In genomic region chr8:126885554-126886485, GRCm38 (mm10) we compare ENCODE assay signal across 8 mouse cellular contexts. TPM values are rescaled to one million over a fixed set of nuclear protein-coding genes. Genes with fewer than 3 reads are reported as not detected.
DNase-seq lines count a peak whose midpoint lies in the region; ATAC-seq and TF ChIP-seq lines count a peak whose summit lies in the region.

No protein-coding gene starts in this region.

- DNase-seq in cerebellum, adult 2 months: no peak
- DNase-seq in cerebellum, adult 11-12 months: no peak
- peak in 1 of 2 experiments; percentile 45 for DNase-seq in spleen, adult 2 months (ENCODE audit: low read depth in 1 of 2, low spot score in 2 of 2)
- no peak for DNase-seq in spleen, adult 12 weeks (ENCODE audit: low spot score)
- DNase-seq in lung, adult 2 months: no peak
- peak; percentile 60 for DNase-seq in thymus, postnatal 14 days

- H3K4me1 ChIP-seq in cerebellum, adult 2 months (ENCODE audit: control insufficient read depth, insufficient read depth, low read length): peaks cover 7% of the 10 kb centered on the region
- H3K4me1 ChIP-seq in spleen, adult 2 months (ENCODE audit: control insufficient read depth, insufficient read depth, insufficient read length): peaks cover 6% of the 10 kb centered on the region; the same call in 1 of the 2 replicates
- peaks cover 32% of the 10 kb centered on the region for H3K4me1 ChIP-seq in heart, embryonic 16.5 days (ENCODE audit: control insufficient read depth, insufficient read depth, low read length)
- peaks cover 9% of the 10 kb centered on the region for H3K4me1 ChIP-seq in lung, adult 2 months (ENCODE audit: control insufficient read depth, insufficient read depth, low read length)

- H3K4me2 ChIP-seq in heart, embryonic 16.5 days (ENCODE audit: low read depth, low read length): no peak overlapping the region

- no peak overlapping the region for H3K4me3 ChIP-seq in cerebellum, adult 2 months (replicated peaks; ENCODE audit: insufficient read depth, low read depth, low read length)
- H3K4me3 ChIP-seq in spleen, adult 2 months (ENCODE audit: extremely low read depth, insufficient read depth, insufficient read length): no peak overlapping the region
- no peak overlapping the region for H3K4me3 ChIP-seq in heart, embryonic 16.5 days (ENCODE audit: low read length)
- H3K4me3 ChIP-seq in lung, adult 2 months (replicated peaks; ENCODE audit: extremely low read depth, low read depth, low read length): no peak overlapping the region

- H3K9me3 ChIP-seq in heart, embryonic 16.5 days (replicated peaks; ENCODE audit: control insufficient read depth, low read length): no peaks in the 10 kb centered on the region

- peak; percentile 34; the same call in 1 of the 2 replicates for TF ChIP-seq CTCF in cerebellum, adult 2 months (IDR thresholded peaks at IDR 0.05; ENCODE audit: borderline replicate concordance, insufficient read depth, low read depth, low read length)
- peak; percentile 42; the same call in 1 of the 2 replicates for TF ChIP-seq CTCF in spleen, adult 2 months (IDR thresholded peaks at IDR 0.05; ENCODE audit: extremely low read depth, insufficient read depth, insufficient read length, insufficient replicate concordance)
- peak; percentile 56; the same call in 1 of the 2 replicates for TF ChIP-seq CTCF in lung, adult 2 months (IDR thresholded peaks at IDR 0.05; ENCODE audit: insufficient read depth, low read length)

- H3K27ac ChIP-seq in cerebellum, adult 2 months (ENCODE audit: insufficient read depth, low read length): no peak overlapping the region
- peak overlapping the region; percentile 62 for H3K27ac ChIP-seq in spleen, adult 2 months (ENCODE audit: insufficient read depth, low read length)
- H3K27ac ChIP-seq in heart, embryonic 16.5 days (ENCODE audit: low read length): peak overlapping the region; percentile 86

- H3K27me3 ChIP-seq in cerebellum, adult 2 months (ENCODE audit: control insufficient read depth, insufficient read depth, low read length): no peaks in the 10 kb centered on the region
- no peaks in the 10 kb centered on the region for H3K27me3 ChIP-seq in spleen, adult 2 months (ENCODE audit: control insufficient read depth, insufficient read depth, low read length)
- no peaks in the 10 kb centered on the region for H3K27me3 ChIP-seq in heart, embryonic 16.5 days (ENCODE audit: control insufficient read depth, insufficient read depth, low read length)

- no peak for ATAC-seq in heart, embryonic 16.5 days (replicated peaks; ENCODE audit: extremely low read depth, insufficient read depth, low FRiP score)
- ATAC-seq in monocyte, adult 5-6 weeks (replicated peaks; ENCODE audit: insufficient number of reproducible peaks, low FRiP score, low TSS enrichment, poor library complexity, severe bottlenecking): no peak; the same call in 1 of the 2 replicates

- whole genome bisulfite sequencing in cerebellum, adult 2 months: 82% methylated on average over 13 of the region's 13 CpGs
- 83% methylated on average over 13 of the region's 13 CpGs for WGBS in spleen, adult 2 months
- WGBS in heart, embryonic 16.5 days: 69% methylated on average over 13 of the region's 13 CpGs
- WGBS in lung, adult 2 months: 73% methylated on average over 13 of the region's 13 CpGs

- TF ChIP-seq POLR2A in cerebellum, adult 2 months (IDR thresholded peaks at IDR 0.05; ENCODE audit: borderline replicate concordance, insufficient read depth, low read length): no peak
- TF ChIP-seq POLR2A in spleen, adult 2 months (IDR thresholded peaks at IDR 0.05; ENCODE audit: low read depth, low read length): no peak
- no peak for TF ChIP-seq POLR2A in lung, adult 2 months (IDR thresholded peaks at IDR 0.05; ENCODE audit: borderline replicate concordance, extremely low read depth, low read depth, low read length)

- H3K9ac ChIP-seq in heart, embryonic 16.5 days (ENCODE audit: low read length): no peak overlapping the region

- H3K36me3 ChIP-seq in spleen, adult 2 months (ENCODE audit: control insufficient read depth, insufficient read depth, low read length): no peaks in the 10 kb centered on the region
- no peaks in the 10 kb centered on the region for H3K36me3 ChIP-seq in heart, embryonic 16.5 days (ENCODE audit: control insufficient read depth, insufficient read depth)

RNA-seq across cellular contexts. Expression of gene Tomm20, which starts 59.8 kb away (rescaled TPM):
- 195 and 202 TPM in 2 replicates for polyA plus RNA-seq in cerebellum, adult 2 months (2012; rRNA removed)
- 346 and 417 TPM in 2 replicates for polyA plus RNA-seq in spleen, adult 2 months (2012; rRNA removed)
- 196 and 200 TPM in 2 replicates for polyA plus RNA-seq in heart, embryonic 16.5 days (2015; fragmentation: Nextera tagmentation; extraction: Ambion mirVana)
- 184 and 369 TPM in 2 replicates for polyA plus RNA-seq in lung, adult 2 months (2012; rRNA removed)
- total RNA-seq in monocyte, adult 5-6 weeks (2017): 100 to 160 TPM (median 138 TPM) in 3 replicates
